Mouse (Mus musculus): Measurements from ENCODE around the gene Lrrc2.

DNA sequence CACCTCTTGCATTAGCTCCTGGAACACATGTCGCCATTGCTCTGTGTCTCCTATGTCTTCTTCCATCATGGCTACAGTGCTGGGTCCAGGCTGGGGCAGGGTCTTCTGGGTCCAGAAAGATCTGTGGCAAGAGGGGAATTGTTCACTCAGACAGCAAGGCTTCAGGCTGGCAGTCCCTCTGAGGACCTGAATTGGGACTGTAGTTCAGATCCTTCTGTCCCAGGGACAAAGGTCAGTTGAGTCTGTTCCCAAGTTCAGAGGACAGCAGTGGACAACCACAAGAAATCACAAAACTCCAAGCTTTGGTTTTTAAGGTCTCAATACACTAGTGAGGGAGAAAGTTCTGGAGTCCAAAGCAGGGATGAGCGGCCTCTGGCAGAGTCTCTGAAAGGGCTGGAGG is 38.2 kb downstream of the Lrrc2 start:
- TF ChIP-seq POLR2A (IDR thresholded peaks at IDR 0.05; ENCODE audit: borderline replicate concordance, low read depth, low read length), result no peak
- TF ChIP-seq CTCF (IDR thresholded peaks at IDR 0.05; ENCODE audit: low read depth, low read length), result no peak
